Mouse (Mus musculus) stomach, embryonic 14.5 days (tissue): ENCODE results near the gene Foxc2. TPM values are rescaled to one million over a fixed set of nuclear protein-coding genes. Genes with fewer than 3 reads are reported as not detected.
A peak's percentile ranks its signal among the peaks of the same experiment; 100 is the strongest.

Experiments
- ATAC-seq: fragments of 200-750 bp; cut with Nextera tagmentation; 2 replicates; pipeline ENCODE4 v1.8.0; 2017; ENCODE audit warnings: low read depth, moderate TSS enrichment; ENCODE audit not compliant: insufficient number of reproducible peaks, insufficient read depth, low FRiP score
- H3K27ac ChIP-seq: fragments of 300-500 bp; sonication (generic); 2 replicates; pipeline ENCODE4 v1.5.1; 2014; ENCODE audit warnings: mild to moderate bottlenecking, low read length, moderate library complexity, mixed read lengths
- H3K27me3 ChIP-seq: fragments of 300-500 bp; sonication (generic); 2 replicates; pipeline ENCODE4 v1.6.1; 2014; ENCODE audit warnings: low read length, control low read depth, mixed read lengths; ENCODE audit not compliant: control insufficient read depth, insufficient read depth
- H3K36me3 ChIP-seq: fragments of 300-500 bp; sonication (generic); 2 replicates; pipeline ENCODE4 v1.6.1; 2014; ENCODE audit warnings: mild to moderate bottlenecking, control low read depth, low read length, moderate library complexity, mixed read lengths; ENCODE audit not compliant: control insufficient read depth, insufficient read depth
- H3K4me1 ChIP-seq: fragments of 300-500 bp; sonication (generic); 2 replicates; pipeline ENCODE4 v1.6.1; 2014; ENCODE audit warnings: low read length, control low read depth, mixed read lengths; ENCODE audit not compliant: control insufficient read depth, insufficient read depth
- H3K4me2 ChIP-seq: fragments of 300-500 bp; sonication (generic); replicated peaks from 2 replicates; pipeline ENCODE4 v1.6.1; 2014; ENCODE audit warnings: low read depth, low read length, control low read depth
- H3K4me3 ChIP-seq: fragments of 300-500 bp; sonication (generic); 2 replicates; pipeline ENCODE4 v1.5.1; 2014; ENCODE audit warnings: low read depth, low read length, control low read depth
- H3K9ac ChIP-seq: fragments of 300-500 bp; sonication (generic); replicated peaks from 2 replicates; pipeline ENCODE4 v1.6.1; 2014; ENCODE audit warnings: low read depth, mild to moderate bottlenecking, control low read depth, low read length, moderate library complexity, mixed read lengths
- H3K9me3 ChIP-seq: fragments of 300-500 bp; sonication (generic); 2 replicates; pipeline ENCODE4 v1.6.1; 2016; ENCODE audit warnings: low read depth, low read length, control low read depth; ENCODE audit not compliant: control insufficient read depth
- WGBS: fragments of 180-500 bp; shearing (Covaris S2); extraction: QIAGEN DNeasy Blood & Tissue Kit; methylation state at CpG from one replicate; pipeline ENCODE4 v1.1.7; 2014; 5-methylcytosine and 5-hydroxymethylcytosine counted together
- polyA plus RNA-seq: library from polyadenylated mRNA; unstranded; fragments of >200 nt; fragmentation: Nextera tagmentation; extraction: Ambion mirVana; gene quantifications from 2 replicates; pipeline ENCODE4 v1.2.1, GENCODE M21; 2014

Foxc2 gene
- polyA plus RNA-seq, result 0.20 and 0.56 TPM in 2 replicates

- Histone ChIP-seq H3K9me3 (no peaks in the 10 kb centered on the region), H3K9ac (no peak within 1 kb of the TSS), H3K4me2 (peak within 1 kb of the TSS; percentile 84), H3K4me1 (peaks cover 15% of the 10 kb centered on the region), H3K27ac (0 out of 2 replicates have a peak within 1 kb of the TSS, but pooled peaks have one; percentile 4), H3K36me3 (no peaks in the 10 kb centered on the region), H3K4me3 (peak within 1 kb of the TSS; percentile 43), H3K27me3 (peaks cover 55% of the 10 kb centered on the region)
- ATAC-seq, result 0 out of 2 replicates have a peak, but pooled peaks have one; percentile 60
- WGBS, result under 1% methylated on average over 25 of the region's 25 CpGs
Measured at GRCm38 (mm10) chr8:121115948-121116347, at the start of gene Foxc2. Gene Foxc2 (plus strand): TSS chr8:121116171.

GRCm38 (mm10) chr8:121071454-121071853 is 44.5 kb upstream of the Foxc2 start:
- Histone ChIP-seq H3K27ac (peak overlapping the region; percentile 44; the same call in 1 of the 2 replicates), H3K9ac (no peak overlapping the region), H3K36me3 (no peaks in the 10 kb centered on the region), H3K4me3 (no peak overlapping the region), H3K9me3 (no peaks in the 10 kb centered on the region), H3K4me2 (0 out of 2 replicates have a peak overlapping the region, but pooled peaks have one; percentile 2), H3K4me1 (peaks cover 33% of the 10 kb centered on the region), H3K27me3 (peaks cover 10% of the 10 kb centered on the region)
- ATAC-seq, result peak; percentile 39
- WGBS, result 5% methylated on average over 12 of the region's 12 CpGs

GRCm38 (mm10) chr8:121072406-121073130 is 43.4 kb upstream of the Foxc2 start:
- Histone ChIP-seq H3K27me3 (peaks cover 19% of the 10 kb centered on the region), H3K36me3 (no peaks in the 10 kb centered on the region), H3K9me3 (no peaks in the 10 kb centered on the region), H3K4me1 (peaks cover 37% of the 10 kb centered on the region), H3K27ac (peak overlapping the region; percentile 92), H3K9ac (peak overlapping the region; percentile 52), H3K4me2 (peak overlapping the region; percentile 58), H3K4me3 (peak overlapping the region; percentile 29)
- WGBS, result 26% methylated on average over 11 of the region's 11 CpGs
- no peak for ATAC-seq

- H3K27me3 ChIP-seq, result peaks cover 19% of the 10 kb centered on the region
- H3K4me1 ChIP-seq, result peaks cover 37% of the 10 kb centered on the region
- peak overlapping the region; percentile 92 for H3K27ac ChIP-seq
- H3K9ac ChIP-seq, result peak overlapping the region; percentile 52
- ATAC-seq, result peak; percentile 25; the same call in 1 of the 2 replicates
- H3K9me3 ChIP-seq, result no peaks in the 10 kb centered on the region
- no peaks in the 10 kb centered on the region for H3K36me3 ChIP-seq
- peak overlapping the region; percentile 29 for H3K4me3 ChIP-seq
- peak overlapping the region; percentile 58 for H3K4me2 ChIP-seq
- 3% methylated on average over 48 of the region's 48 CpGs for WGBS
Measured at GRCm38 (mm10) chr8:121073174-121074107, 42.5 kb upstream of the Foxc2 start.

DNA sequence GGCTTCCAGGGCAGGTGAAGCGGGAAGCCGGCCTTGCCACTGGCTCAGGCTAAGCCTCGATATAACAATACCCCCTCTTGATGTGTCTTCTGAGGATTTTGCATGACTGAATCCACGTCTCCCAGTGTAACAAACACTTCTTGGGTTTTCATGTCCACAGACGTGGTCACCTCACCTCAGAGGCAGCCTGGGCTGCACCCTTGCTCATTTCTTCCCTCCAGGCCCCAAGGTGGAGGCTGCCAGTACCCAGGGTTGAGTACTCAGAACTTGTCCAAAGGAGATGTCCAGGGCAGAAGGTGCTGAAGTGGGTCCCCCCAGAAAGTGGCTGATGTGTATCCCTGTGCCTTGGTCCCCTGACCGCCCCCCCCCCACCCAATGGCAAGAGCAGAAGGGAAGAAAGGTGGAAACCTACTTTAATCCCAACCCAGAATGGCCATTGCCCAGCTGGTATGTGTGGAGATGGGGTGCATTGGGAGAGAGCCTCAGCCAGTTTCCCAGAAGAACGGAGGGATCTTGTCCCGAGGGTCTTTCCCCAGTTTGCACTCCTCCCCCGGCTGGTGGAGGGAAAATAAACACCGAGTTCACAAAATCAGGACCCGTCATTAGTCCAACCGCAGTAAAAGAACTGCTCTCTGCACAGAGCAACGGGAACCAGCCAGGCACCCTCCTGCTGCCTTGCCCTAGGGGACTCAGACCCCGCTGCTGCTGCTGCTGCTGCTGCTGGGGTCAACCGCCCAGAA is 41.7 kb upstream of the Foxc2 start:
- H3K4me3 ChIP-seq, result peak overlapping the region; percentile 29
- H3K27ac ChIP-seq, result peak overlapping the region; percentile 92
- no peaks in the 10 kb centered on the region for H3K9me3 ChIP-seq
- ATAC-seq, result no peak
- H3K4me2 ChIP-seq, result peak overlapping the region; percentile 58
- H3K9ac ChIP-seq, result peak overlapping the region; percentile 52
- H3K36me3 ChIP-seq, result no peaks in the 10 kb centered on the region; the same call in 1 of the 2 replicates
- WGBS, result 9% methylated on average over 15 of the region's 15 CpGs
- H3K4me1 ChIP-seq, result peaks cover 37% of the 10 kb centered on the region
- peaks cover 21% of the 10 kb centered on the region for H3K27me3 ChIP-seq

DNA sequence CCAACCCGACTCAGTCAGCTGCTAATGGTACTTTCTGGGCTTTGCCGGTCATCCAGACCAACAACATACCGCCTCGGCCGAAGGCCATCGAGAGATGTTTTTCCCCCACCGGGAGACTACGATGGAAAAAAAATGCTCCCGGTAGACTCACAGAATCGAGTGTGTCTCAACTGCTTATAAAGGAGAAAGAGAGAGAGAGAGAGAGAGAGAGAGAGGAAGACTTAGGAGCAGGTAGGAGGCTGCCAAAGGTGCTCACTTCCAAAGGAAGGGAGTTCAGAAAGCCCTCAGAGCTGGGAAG is 41.2 kb upstream of the Foxc2 start:
- Histone ChIP-seq H3K4me2 (peak overlapping the region; percentile 58), H3K36me3 (no peaks in the 10 kb centered on the region; the same call in 1 of the 2 replicates), H3K4me1 (peaks cover 37% of the 10 kb centered on the region), H3K4me3 (peak overlapping the region; percentile 29), H3K27ac (peak overlapping the region; percentile 92), H3K9ac (peak overlapping the region; percentile 52), H3K27me3 (peaks cover 23% of the 10 kb centered on the region), H3K9me3 (no peaks in the 10 kb centered on the region)
- 1% methylated on average over 10 of the region's 10 CpGs for WGBS
- no peak for ATAC-seq

DNA sequence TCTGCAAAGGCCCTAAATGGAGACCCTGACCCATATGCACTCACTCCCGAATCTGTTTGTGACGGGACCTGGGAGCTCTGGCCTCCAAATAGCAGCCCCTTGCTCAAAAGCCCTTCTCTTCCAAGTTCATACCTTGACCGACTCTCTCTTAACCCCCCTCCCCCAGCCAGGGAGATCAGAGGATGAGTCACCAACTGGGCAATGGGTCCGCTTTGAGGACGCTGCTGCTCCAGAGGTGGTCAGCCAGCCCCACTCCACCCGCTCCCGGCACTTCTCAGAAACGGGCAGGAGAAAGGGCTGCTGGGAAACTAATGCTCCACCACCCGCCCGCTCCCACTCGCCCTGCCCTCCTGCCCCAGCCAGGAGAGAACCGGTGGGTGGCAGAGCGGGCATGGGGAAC is 40.0 kb upstream of the Foxc2 start:
- no peaks in the 10 kb centered on the region for H3K9me3 ChIP-seq
- H3K9ac ChIP-seq, result peak overlapping the region; percentile 52
- H3K36me3 ChIP-seq, result no peaks in the 10 kb centered on the region; the same call in 1 of the 2 replicates
- ATAC-seq, result no peak
- 20% methylated on average over 13 of the region's 13 CpGs for WGBS
- H3K27ac ChIP-seq, result peak overlapping the region; percentile 92
- peaks cover 31% of the 10 kb centered on the region for H3K4me1 ChIP-seq
- peak overlapping the region; percentile 12 for H3K4me3 ChIP-seq
- H3K27me3 ChIP-seq, result peaks cover 19% of the 10 kb centered on the region
- H3K4me2 ChIP-seq, result peak overlapping the region; percentile 58
